Mouse (Mus musculus) limb, embryonic 11.5 days (tissue): ENCODE data around the gene Tbc1d1. TPM values are rescaled to one million over a fixed set of nuclear protein-coding genes. Genes with fewer than 3 reads are reported as not detected.
A peak's percentile ranks its signal among the peaks of the same experiment; 100 is the strongest.

ENCODE experiments used
- ATAC-seq: fragments of 200-750 bp; cut with Nextera tagmentation; 2 replicates; pipeline ENCODE4 v1.8.0; 2017; ENCODE audit warnings: low read depth; ENCODE audit not compliant: insufficient number of reproducible peaks, low FRiP score, low TSS enrichment
- DNase-seq: peaks from one replicate; pipeline ENCODE4 v3.0.0-alpha.2; 2015; ENCODE audit warnings: low spot score
- H3K27ac ChIP-seq: fragments of 300-500 bp; sonication (generic); replicated peaks from 2 replicates; pipeline ENCODE4 v1.5.1; 2014; ENCODE audit warnings: low read depth, mild to moderate bottlenecking, low read length
- H3K27me3 ChIP-seq: fragments of 300-500 bp; sonication (generic); 2 replicates; pipeline ENCODE4 v1.6.1; 2014; ENCODE audit warnings: mild to moderate bottlenecking, low read length, mixed read lengths; ENCODE audit not compliant: control insufficient read depth, insufficient read depth
- H3K36me3 ChIP-seq: fragments of 300-500 bp; sonication (generic); 2 replicates; pipeline ENCODE4 v1.6.1; 2014; ENCODE audit warnings: mild to moderate bottlenecking, low read length, moderate library complexity, mixed read lengths; ENCODE audit not compliant: control insufficient read depth, insufficient read depth
- H3K4me1 ChIP-seq: fragments of 300-500 bp; sonication (generic); 2 replicates; pipeline ENCODE4 v1.6.1; 2014; ENCODE audit warnings: low read length, mixed read lengths; ENCODE audit not compliant: control insufficient read depth, insufficient read depth
- H3K4me2 ChIP-seq: fragments of 300-500 bp; sonication (generic); 2 replicates; pipeline ENCODE4 v1.6.1; 2014; ENCODE audit warnings: low read depth, mild to moderate bottlenecking, moderate library complexity; ENCODE audit not compliant: severe bottlenecking
- H3K4me3 ChIP-seq: fragments of 300-500 bp; sonication (generic); 2 replicates; pipeline ENCODE4 v1.5.1; 2014; ENCODE audit warnings: low read depth, low read length
- H3K9ac ChIP-seq: fragments of 300-500 bp; sonication (generic); 2 replicates; pipeline ENCODE4 v1.6.1; 2014; ENCODE audit warnings: mild to moderate bottlenecking, low read length
- H3K9me3 ChIP-seq: fragments of 300-500 bp; sonication (generic); 2 replicates; pipeline ENCODE4 v1.6.1; 2016; ENCODE audit warnings: low read length; ENCODE audit not compliant: control insufficient read depth
- WGBS: fragments of 180-500 bp; shearing (Covaris S2); extraction: QIAGEN DNeasy Blood & Tissue Kit; methylation state at CpG from one replicate; pipeline ENCODE4 v1.1.7; 2014; 5-methylcytosine and 5-hydroxymethylcytosine counted together
- polyA plus RNA-seq: library from polyadenylated mRNA; unstranded; fragments of >200 nt; fragmentation: Nextera tagmentation; extraction: Ambion mirVana; gene quantifications from 2 replicates; pipeline ENCODE4 v1.2.1, GENCODE M21; 2014

Tbc1d1 gene
- 31.9 and 33.9 TPM in 2 replicates for polyA plus RNA-seq

- DNase-seq (peak; percentile 37), ATAC-seq (no peak)
- Histone ChIP-seq H3K4me2 (no peak within 1 kb of the TSS; the same call in 1 of the 2 replicates), H3K4me1 (no peaks in the 10 kb centered on the region), H3K27me3 (peaks cover 23% of the 10 kb centered on the region), H3K36me3 (no peaks in the 10 kb centered on the region), H3K9me3 (no peaks in the 10 kb centered on the region), H3K27ac (no peak within 1 kb of the TSS), H3K4me3 (no peak within 1 kb of the TSS), H3K9ac (no peak within 1 kb of the TSS)
- 37% methylated on average over 11 of the region's 11 CpGs for WGBS
Measured at GRCm38 (mm10) chr5:64155861-64156550, at the start of gene Tbc1d1. Gene Tbc1d1 (plus strand): TSS chr5:64156305.

- 91% methylated on average over 11 of the region's 11 CpGs for WGBS
- H3K36me3 ChIP-seq, result peaks cover 7% of the 10 kb centered on the region; the same call in 1 of the 2 replicates
- no peak overlapping the region for H3K4me2 ChIP-seq
- DNase-seq (no peak), ATAC-seq (no peak)
- H3K9ac ChIP-seq, result no peak overlapping the region
- no peak overlapping the region for H3K4me3 ChIP-seq
- H3K4me1 ChIP-seq, result no peaks in the 10 kb centered on the region
- H3K27ac ChIP-seq, result no peak overlapping the region
- H3K9me3 ChIP-seq, result no peaks in the 10 kb centered on the region
- no peaks in the 10 kb centered on the region for H3K27me3 ChIP-seq
Measured at GRCm38 (mm10) chr5:64107596-64108289, 48.4 kb upstream of the Tbc1d1 start.

GRCm38 (mm10) chr5:64109217-64109616 lies 46.9 kb upstream of the Tbc1d1 start:
- Histone ChIP-seq H3K9me3 (no peaks in the 10 kb centered on the region), H3K27me3 (no peaks in the 10 kb centered on the region), H3K9ac (no peak overlapping the region), H3K4me2 (no peak overlapping the region), H3K4me3 (no peak overlapping the region), H3K4me1 (no peaks in the 10 kb centered on the region), H3K36me3 (peaks cover 8% of the 10 kb centered on the region; the same call in 1 of the 2 replicates), H3K27ac (no peak overlapping the region)
- DNase-seq (no peak), ATAC-seq (no peak)
- WGBS, result 58% methylated on average over 3 of the region's 3 CpGs

GRCm38 (mm10) chr5:64112360-64112759 lies 43.7 kb upstream of the Tbc1d1 start:
- no peaks in the 10 kb centered on the region for H3K9me3 ChIP-seq
- H3K9ac ChIP-seq, result no peak overlapping the region
- DNase-seq, result no peak
- 86% methylated on average over 3 of the region's 3 CpGs for WGBS
- H3K4me1 ChIP-seq, result no peaks in the 10 kb centered on the region
- ATAC-seq, result no peak
- no peaks in the 10 kb centered on the region for H3K27me3 ChIP-seq
- no peak overlapping the region for H3K27ac ChIP-seq
- H3K4me2 ChIP-seq, result no peak overlapping the region
- peaks cover 14% of the 10 kb centered on the region for H3K36me3 ChIP-seq
- no peak overlapping the region for H3K4me3 ChIP-seq

- H3K4me2 ChIP-seq, result no peak overlapping the region
- ATAC-seq, result no peak
- no peaks in the 10 kb centered on the region for H3K4me1 ChIP-seq
- 95% methylated on average over 6 of the region's 6 CpGs for WGBS
- H3K27ac ChIP-seq, result no peak overlapping the region
- no peak overlapping the region for H3K9ac ChIP-seq
- DNase-seq, result no peak
- no peak overlapping the region for H3K4me3 ChIP-seq
- H3K9me3 ChIP-seq, result no peaks in the 10 kb centered on the region
- H3K36me3 ChIP-seq, result peaks cover 12% of the 10 kb centered on the region
- H3K27me3 ChIP-seq, result no peaks in the 10 kb centered on the region
Measured at GRCm38 (mm10) chr5:64114210-64114609, 41.9 kb upstream of the Tbc1d1 start.

- Histone ChIP-seq H3K4me2 (no peak overlapping the region), H3K4me1 (no peaks in the 10 kb centered on the region), H3K9me3 (no peaks in the 10 kb centered on the region), H3K27ac (no peak overlapping the region), H3K36me3 (peaks cover 12% of the 10 kb centered on the region), H3K4me3 (no peak overlapping the region), H3K27me3 (no peaks in the 10 kb centered on the region), H3K9ac (no peak overlapping the region)
- DNase-seq (no peak), ATAC-seq (no peak)
- 98% methylated on average over 1 of the region's 1 CpGs for WGBS
Measured at GRCm38 (mm10) chr5:64117191-64117590, 38.9 kb upstream of the Tbc1d1 start.

- Histone ChIP-seq H3K4me2 (no peak overlapping the region), H3K27me3 (no peaks in the 10 kb centered on the region), H3K4me1 (no peaks in the 10 kb centered on the region), H3K4me3 (no peak overlapping the region), H3K9ac (no peak overlapping the region), H3K9me3 (no peaks in the 10 kb centered on the region), H3K36me3 (no peaks in the 10 kb centered on the region; the same call in 1 of the 2 replicates), H3K27ac (no peak overlapping the region)
- WGBS, result 87% methylated on average over 5 of the region's 5 CpGs
- no peak for DNase-seq
- no peak for ATAC-seq
Measured at GRCm38 (mm10) chr5:64125783-64126182, 30.3 kb upstream of the Tbc1d1 start.

GRCm38 (mm10) chr5:64131550-64131949 lies 24.6 kb upstream of the Tbc1d1 start:
- Histone ChIP-seq H3K36me3 (no peaks in the 10 kb centered on the region; the same call in 1 of the 2 replicates), H3K9ac (no peak overlapping the region), H3K4me1 (no peaks in the 10 kb centered on the region), H3K27ac (no peak overlapping the region), H3K4me3 (no peak overlapping the region), H3K27me3 (no peaks in the 10 kb centered on the region), H3K9me3 (no peaks in the 10 kb centered on the region), H3K4me2 (no peak overlapping the region)
- WGBS, result 66% methylated on average over 5 of the region's 5 CpGs
- ATAC-seq (no peak), DNase-seq (no peak)
